Mouse (Mus musculus) midbrain, postnatal 0 days (tissue): ENCODE results near the gene Itpr2. TPM values are rescaled to one million over a fixed set of nuclear protein-coding genes. Genes with fewer than 3 reads are reported as not detected.

Experiments
- ATAC-seq: fragments of 200-750 bp; cut with Nextera tagmentation; 2 replicates; pipeline ENCODE4 v1.8.0; 2017; ENCODE audit warnings: moderate number of reproducible peaks, mild to moderate bottlenecking, moderate TSS enrichment, moderate library complexity; ENCODE audit not compliant: low FRiP score
- DNase-seq: peaks from one replicate; pipeline ENCODE4 v3.0.0-alpha.2; 2015; ENCODE audit warnings: low spot score
- H3K27ac ChIP-seq: fragments of 300-500 bp; sonication (generic); 2 replicates; pipeline ENCODE4 v1.5.1; 2014; ENCODE audit warnings: low read depth, mild to moderate bottlenecking, low read length, mixed read lengths
- H3K27me3 ChIP-seq: fragments of 300-500 bp; sonication (generic); 2 replicates; pipeline ENCODE4 v1.6.1; 2014; ENCODE audit warnings: low read length, control low read depth, mixed read lengths; ENCODE audit not compliant: insufficient read depth
- H3K36me3 ChIP-seq: fragments of 300-500 bp; sonication (generic); 2 replicates; pipeline ENCODE4 v1.6.1; 2014; ENCODE audit warnings: low read length, control low read depth, mixed read lengths; ENCODE audit not compliant: insufficient read depth
- H3K4me1 ChIP-seq: fragments of 300-500 bp; sonication (generic); 2 replicates; pipeline ENCODE4 v1.6.1; 2014; ENCODE audit warnings: mild to moderate bottlenecking, control low read depth, antibody characterized with exemption, low read length, mixed read lengths; ENCODE audit not compliant: insufficient read depth
- H3K4me2 ChIP-seq: fragments of 300-500 bp; sonication (generic); 2 replicates; pipeline ENCODE4 v1.6.1; 2014; ENCODE audit warnings: low read depth, mild to moderate bottlenecking, low read length, mixed read lengths; ENCODE audit not compliant: poor library complexity, severe bottlenecking
- H3K4me3 ChIP-seq: fragments of 300-500 bp; sonication (generic); 2 replicates; pipeline ENCODE4 v1.5.1; 2014; ENCODE audit warnings: low read depth, mild to moderate bottlenecking, low read length, moderate library complexity
- H3K9ac ChIP-seq: fragments of 300-500 bp; sonication (generic); replicated peaks from 2 replicates; pipeline ENCODE4 v1.6.1; 2014; ENCODE audit warnings: mild to moderate bottlenecking, low read length, moderate library complexity, mixed read lengths; ENCODE audit not compliant: poor library complexity, severe bottlenecking
- H3K9me3 ChIP-seq: fragments of 300-500 bp; sonication (generic); 2 replicates; pipeline ENCODE4 v1.6.1; 2016; ENCODE audit warnings: low read length, control low read depth
- CTCF ChIP-seq: IDR thresholded peaks from 2 replicates; pipeline ENCODE4 v1.5.1; 2016; ENCODE audit warnings: antibody characterized with exemption, mild to moderate bottlenecking
- WGBS: fragments of 180-500 bp; shearing (Covaris S2); extraction: QIAGEN DNeasy Blood & Tissue Kit; methylation state at CpG from one replicate; pipeline ENCODE4 v1.1.7; 2014; 5-methylcytosine and 5-hydroxymethylcytosine counted together
- polyA plus RNA-seq: library from polyadenylated mRNA; unstranded; fragments of >200 nt; fragmentation: Nextera tagmentation; extraction: Ambion mirVana; gene quantifications from 2 replicates; pipeline ENCODE4 v1.2.1, GENCODE M21; 2015
- total RNA-seq: library from RNA; depleted of rRNA; stranded (reverse); fragments of >200 nt; gene quantifications from 2 replicates; pipeline ENCODE4 v1.2.3, GENCODE M21; 2014

The Itpr2 gene
- total and polyA plus RNA-seq, 2 experiments from 2014 or later = 9.1 to 15.9 TPM

DNA sequence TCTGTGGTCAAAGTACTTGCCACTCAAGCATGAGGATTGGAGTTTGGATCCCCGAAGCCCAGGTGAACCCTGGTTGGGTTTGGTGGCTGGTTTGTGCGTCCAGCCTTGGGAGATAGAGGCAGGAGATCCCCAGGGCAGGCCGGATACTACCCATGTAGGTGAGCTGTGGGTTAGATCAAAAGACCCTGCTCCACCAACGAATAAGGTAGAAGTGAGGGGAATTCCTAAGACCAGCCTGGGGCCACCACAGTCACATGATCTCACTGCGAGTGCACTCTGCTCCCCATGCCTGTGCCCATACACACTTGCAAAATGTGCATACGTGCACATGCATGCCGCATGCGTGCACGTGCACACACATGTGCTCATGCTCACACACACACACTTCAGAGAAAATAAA lies 419.5 kb downstream of the Itpr2 start:
- ATAC-seq = no peak
- Histone ChIP-seq H3K27ac (no peak overlapping the region), H3K9ac (no peak overlapping the region), H3K9me3 (no peaks in the 10 kb centered on the region), H3K4me2 (no peak overlapping the region), H3K4me3 (no peak overlapping the region), H3K36me3 (no peaks in the 10 kb centered on the region), H3K27me3 (no peaks in the 10 kb centered on the region), H3K4me1 (no peaks in the 10 kb centered on the region)
- TF ChIP-seq CTCF = no peak
- DNase-seq = no peak
- WGBS = 93% methylated on average over 9 of the region's 9 CpGs

- Histone ChIP-seq H3K9ac (no peak overlapping the region), H3K36me3 (no peaks in the 10 kb centered on the region), H3K4me2 (no peak overlapping the region), H3K4me3 (no peak overlapping the region), H3K9me3 (no peaks in the 10 kb centered on the region), H3K27ac (no peak overlapping the region), H3K4me1 (no peaks in the 10 kb centered on the region), H3K27me3 (no peaks in the 10 kb centered on the region)
- DNase-seq = no peak
- 93% methylated on average over 8 of the region's 8 CpGs for WGBS
- no peak for ATAC-seq
- no peak for TF ChIP-seq CTCF
Measured at GRCm38 (mm10) chr6:146081578-146081977, 420.4 kb downstream of the Itpr2 start.

DNA sequence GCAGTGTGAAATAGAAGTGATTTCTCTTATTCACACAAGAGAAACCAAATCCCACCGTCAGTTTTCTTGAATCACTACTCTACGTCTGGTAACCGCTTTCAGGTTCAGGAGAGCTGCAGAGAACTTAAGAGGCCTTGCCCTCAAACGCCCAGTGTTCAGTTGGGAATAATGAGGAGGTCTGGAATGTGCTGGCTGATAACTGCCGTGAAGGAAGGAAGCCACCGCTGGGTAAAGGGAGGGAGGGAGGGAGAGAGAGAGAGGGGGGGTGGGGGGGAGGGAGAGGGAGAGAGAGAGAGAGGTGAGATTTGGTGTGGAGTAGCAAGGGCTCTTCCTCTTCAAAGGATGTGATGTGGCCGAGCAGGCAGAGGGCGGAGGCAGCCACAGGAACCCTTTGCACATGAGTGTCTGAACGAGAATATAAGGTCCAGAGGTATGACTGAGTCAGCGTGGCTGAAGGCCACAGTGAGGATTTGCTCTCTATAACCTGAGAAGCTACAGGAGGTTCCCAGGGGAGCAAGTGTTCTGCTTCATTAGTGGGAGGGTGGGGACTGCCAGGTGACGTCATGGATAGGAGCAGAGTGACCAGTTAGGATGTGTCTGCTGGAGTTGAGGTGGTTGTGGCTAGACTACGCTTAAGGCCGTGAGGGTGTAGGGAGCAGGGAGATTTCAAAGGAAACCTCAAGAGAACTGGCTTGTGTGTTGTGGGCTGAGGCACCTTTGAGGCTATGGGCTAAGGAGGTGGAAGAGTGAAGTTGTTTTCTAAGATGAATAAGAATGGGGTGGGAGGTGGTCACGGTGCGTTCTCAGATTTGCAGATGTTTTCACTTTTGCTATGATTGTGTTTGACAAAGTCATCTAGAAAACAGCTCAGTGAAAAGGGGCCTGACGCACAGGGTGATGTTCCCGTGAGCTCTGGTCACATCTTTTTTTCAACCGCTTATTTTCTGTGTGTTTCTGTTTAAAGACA lies 421.2 kb downstream of the Itpr2 start:
- H3K9ac ChIP-seq = no peak overlapping the region
- no peak overlapping the region for H3K4me3 ChIP-seq
- no peak for TF ChIP-seq CTCF
- ATAC-seq (no peak), DNase-seq (no peak)
- H3K4me1 ChIP-seq = no peaks in the 10 kb centered on the region
- H3K9me3 ChIP-seq = 0 out of 2 replicates have a peak, but pooled peaks cover 4% of the 10 kb centered on the region
- H3K36me3 ChIP-seq = no peaks in the 10 kb centered on the region
- no peak overlapping the region for H3K27ac ChIP-seq
- H3K4me2 ChIP-seq = no peak overlapping the region
- 69% methylated on average over 18 of the region's 18 CpGs for WGBS
- H3K27me3 ChIP-seq = no peaks in the 10 kb centered on the region

GRCm38 (mm10) chr6:146079734-146080443 lies 422.1 kb downstream of the Itpr2 start:
- H3K27ac ChIP-seq = no peak overlapping the region
- 56% methylated on average over 3 of the region's 3 CpGs for WGBS

DNA sequence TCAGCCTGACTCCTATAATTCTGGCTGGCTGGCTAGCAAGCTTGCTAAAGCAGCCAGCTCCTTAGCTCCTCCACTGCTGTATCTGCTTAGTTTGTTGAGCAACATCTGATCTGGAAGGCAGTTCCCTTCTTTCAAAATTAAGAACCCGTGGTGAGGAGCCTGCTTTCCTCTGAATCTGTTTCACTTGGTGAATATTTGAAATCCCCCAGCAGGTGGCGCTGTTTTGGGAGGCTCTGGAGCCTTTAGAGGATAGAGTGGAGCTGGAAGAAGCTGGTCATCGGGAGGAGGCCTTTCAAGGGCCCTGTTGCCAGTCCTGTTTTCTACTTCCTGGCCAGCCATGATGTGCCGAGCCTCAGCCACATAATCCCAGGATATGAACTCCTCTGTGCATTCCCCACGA lies 422.8 kb downstream of the Itpr2 start:
- Histone ChIP-seq H3K27me3 (no peaks in the 10 kb centered on the region), H3K36me3 (no peaks in the 10 kb centered on the region), H3K9me3 (0 out of 2 replicates have a peak, but pooled peaks cover 6% of the 10 kb centered on the region), H3K9ac (no peak overlapping the region), H3K4me1 (no peaks in the 10 kb centered on the region), H3K4me2 (no peak overlapping the region), H3K4me3 (no peak overlapping the region), H3K27ac (no peak overlapping the region)
- 50% methylated on average over 5 of the region's 5 CpGs for WGBS
- ATAC-seq (peak; percentile 27; the same call in 1 of the 2 replicates), DNase-seq (peak; percentile 83)
- TF ChIP-seq CTCF = peak; percentile 82

More at GRCm38 (mm10) chr6:146079734-146080443, 422.1 kb downstream of the Itpr2 start:
- Histone ChIP-seq H3K4me3 (no peak overlapping the region), H3K27me3 (no peaks in the 10 kb centered on the region), H3K9me3 (0 out of 2 replicates have a peak, but pooled peaks cover 6% of the 10 kb centered on the region), H3K4me2 (no peak overlapping the region), H3K9ac (no peak overlapping the region), H3K4me1 (no peaks in the 10 kb centered on the region), H3K36me3 (no peaks in the 10 kb centered on the region)
- TF ChIP-seq CTCF = no peak
- no peak for ATAC-seq
- DNase-seq = no peak
